Mouse (Mus musculus): ENCODE results near the gene Smcr8. TPM values are rescaled to one million over a fixed set of nuclear protein-coding genes. Genes with fewer than 3 reads are reported as not detected.

The Smcr8 gene
- polyA plus RNA-seq, 1 experiment from 2014 or later = 7.0 TPM

DNA sequence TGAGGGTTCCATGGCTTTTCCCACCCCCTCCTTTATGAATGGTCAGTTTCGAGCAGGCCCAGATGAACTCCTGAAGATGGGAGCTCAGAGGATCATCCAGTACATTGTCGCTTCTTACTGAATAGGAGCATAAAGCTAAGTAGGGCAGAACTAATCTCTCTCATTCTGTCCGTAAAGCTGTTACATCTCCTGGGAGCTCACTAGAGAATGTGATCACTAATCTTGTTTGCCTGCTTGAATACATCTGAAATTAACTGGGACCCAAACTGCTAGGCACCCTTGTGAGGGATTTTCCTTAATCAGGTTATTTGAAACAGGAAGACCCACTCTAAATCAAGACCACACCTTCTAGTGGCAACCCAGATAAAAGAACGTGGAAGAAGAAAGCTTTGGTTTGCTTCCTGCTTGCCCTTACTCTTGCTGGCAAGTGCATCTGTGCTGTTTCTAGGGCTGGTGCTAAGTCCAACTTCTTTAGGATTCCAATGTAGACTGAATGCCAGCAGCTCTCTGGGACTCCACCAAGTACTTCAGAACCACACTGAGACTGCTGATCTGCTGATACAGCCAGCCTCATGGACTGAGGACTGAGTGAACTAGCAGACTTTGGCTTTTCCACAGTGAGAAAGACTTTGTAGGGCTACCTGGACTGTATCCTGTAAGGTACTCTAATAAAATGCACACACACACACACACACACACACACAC is 50.1 kb downstream of the Smcr8 start:
- Histone ChIP-seq H3K4me2 (ENCODE audit: low read length) (no peak overlapping the region), H3K4me3 (replicated peaks; ENCODE audit: low read length) (no peak overlapping the region), H3K27me3 (replicated peaks; ENCODE audit: control insufficient read depth, insufficient read depth, low read length) (no peaks in the 10 kb centered on the region), H3K9me3 (ENCODE audit: control insufficient read depth, low read length) (no peaks in the 10 kb centered on the region), H3K36me3 (ENCODE audit: control insufficient read depth, insufficient read depth) (no peaks in the 10 kb centered on the region), H3K27ac (ENCODE audit: low read length) (no peak overlapping the region), H3K4me1 (replicated peaks; ENCODE audit: control insufficient read depth, insufficient read depth, low read length) (peaks cover 6% of the 10 kb centered on the region), H3K9ac (replicated peaks; ENCODE audit: low read depth, low read length) (no peak overlapping the region)
- WGBS = 29% methylated on average over 4 of the region's 4 CpGs
- ATAC-seq = no peak

DNA sequence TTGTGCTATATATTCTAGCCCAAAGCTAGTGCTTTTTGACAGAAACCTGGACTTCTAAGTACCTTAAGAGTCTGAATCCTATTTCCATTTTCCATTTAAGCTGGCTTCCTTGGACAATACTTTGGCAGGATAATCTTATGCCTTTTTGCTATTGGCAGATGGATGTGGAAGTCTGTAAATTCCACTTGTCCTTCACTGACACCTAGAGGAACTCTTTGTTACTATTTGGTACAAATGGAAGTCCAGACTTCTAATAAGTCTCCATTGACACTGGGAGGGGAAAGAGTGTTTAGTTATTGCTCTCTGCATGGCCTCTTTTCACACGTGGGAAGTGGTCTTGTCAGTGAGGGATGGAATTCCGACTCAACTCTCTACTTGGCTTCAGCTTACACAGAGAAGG is 51.6 kb downstream of the Smcr8 start:
- H3K4me1 ChIP-seq (replicated peaks; ENCODE audit: control insufficient read depth, insufficient read depth, low read length) = peaks cover 6% of the 10 kb centered on the region
- 50% methylated on average over 2 of the region's 2 CpGs for WGBS
- ATAC-seq = no peak
- H3K9ac ChIP-seq (replicated peaks; ENCODE audit: low read depth, low read length) = no peak overlapping the region
- H3K4me2 ChIP-seq (ENCODE audit: low read length) = no peak overlapping the region
- no peak overlapping the region for H3K27ac ChIP-seq (ENCODE audit: low read length)
- H3K36me3 ChIP-seq (ENCODE audit: control insufficient read depth, insufficient read depth) = no peaks in the 10 kb centered on the region
- no peak overlapping the region for H3K4me3 ChIP-seq (replicated peaks; ENCODE audit: low read length)
- H3K9me3 ChIP-seq (ENCODE audit: control insufficient read depth, low read length) = no peaks in the 10 kb centered on the region
- no peaks in the 10 kb centered on the region for H3K27me3 ChIP-seq (replicated peaks; ENCODE audit: control insufficient read depth, insufficient read depth, low read length)

DNA sequence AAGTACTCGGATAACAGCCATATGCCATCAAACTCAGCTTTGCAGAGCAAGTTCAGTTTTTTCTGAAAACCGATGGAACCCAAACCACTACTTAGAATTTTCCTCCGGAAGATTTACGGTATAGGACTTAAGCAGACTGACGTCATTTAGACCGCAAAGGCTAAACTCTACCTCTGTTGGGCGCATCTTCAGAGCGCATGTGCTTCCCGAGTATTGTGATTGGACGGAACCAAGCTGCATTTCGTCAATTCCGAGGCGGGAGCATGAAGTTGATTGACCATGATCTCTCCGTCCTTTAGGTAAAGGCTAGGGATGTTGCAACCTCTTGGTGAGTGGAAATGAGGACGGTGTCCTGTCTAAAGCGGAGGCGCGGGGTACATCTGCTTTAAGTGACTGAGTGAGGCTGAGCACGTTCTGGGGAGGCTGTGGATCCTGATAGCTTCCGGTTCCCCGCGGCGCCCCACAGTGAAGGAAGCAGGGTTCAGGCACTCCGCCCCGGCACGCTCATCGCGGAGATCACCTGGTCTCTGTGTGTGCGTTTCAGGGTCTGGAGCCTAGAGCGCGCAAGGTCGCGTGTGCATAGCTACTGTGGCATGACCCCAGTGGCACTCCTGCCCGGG is 53.2 kb downstream of the Smcr8 start, which contains the start of gene Dhrs7b:
Gene Dhrs7b, plus strand, starts transcription at position 199 of the 620 bp plus-strand sequence.
- Histone ChIP-seq H3K9me3 (ENCODE audit: control insufficient read depth, low read length) (no peaks in the 10 kb centered on the region), H3K27me3 (replicated peaks; ENCODE audit: control insufficient read depth, insufficient read depth, low read length) (no peaks in the 10 kb centered on the region), H3K4me1 (replicated peaks; ENCODE audit: control insufficient read depth, insufficient read depth, low read length) (peaks cover 6% of the 10 kb centered on the region), H3K9ac (replicated peaks; ENCODE audit: low read depth, low read length) (peak within 1 kb of the TSS; percentile 71), H3K4me3 (replicated peaks; ENCODE audit: low read length) (peak within 1 kb of the TSS; percentile 55), H3K36me3 (ENCODE audit: control insufficient read depth, insufficient read depth) (no peaks in the 10 kb centered on the region), H3K27ac (ENCODE audit: low read length) (peak within 1 kb of the TSS; percentile 72), H3K4me2 (ENCODE audit: low read length) (peak within 1 kb of the TSS; percentile 59)
- under 1% methylated on average over 34 of the region's 34 CpGs for WGBS
- ATAC-seq = peak; percentile 99

DNA sequence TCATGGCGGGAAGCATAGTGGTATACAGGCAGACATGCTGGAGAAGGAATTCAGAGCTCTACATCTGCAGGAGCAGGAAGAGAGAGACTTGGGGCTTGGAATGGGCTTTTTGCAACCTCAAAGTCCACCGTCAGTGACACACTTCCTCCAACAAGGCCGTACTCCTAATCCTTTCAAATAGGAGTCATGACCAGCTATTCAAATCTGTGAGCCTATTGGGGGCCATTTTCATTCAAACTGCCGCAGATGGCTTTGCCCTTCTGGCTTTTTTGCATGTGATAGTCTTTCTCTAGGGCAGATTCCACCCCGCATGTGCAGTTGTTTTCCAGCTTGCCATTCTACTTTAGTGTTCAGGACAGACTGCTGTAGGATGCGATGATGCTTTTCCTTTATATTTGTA is 59.6 kb downstream of the Smcr8 start:
- no peaks in the 10 kb centered on the region for H3K36me3 ChIP-seq (ENCODE audit: control insufficient read depth, insufficient read depth)
- no peaks in the 10 kb centered on the region for H3K27me3 ChIP-seq (replicated peaks; ENCODE audit: control insufficient read depth, insufficient read depth, low read length)
- H3K4me1 ChIP-seq (replicated peaks; ENCODE audit: control insufficient read depth, insufficient read depth, low read length) = no peaks in the 10 kb centered on the region
- no peak overlapping the region for H3K27ac ChIP-seq (ENCODE audit: low read length)
- no peaks in the 10 kb centered on the region for H3K9me3 ChIP-seq (ENCODE audit: control insufficient read depth, low read length)
- no peak overlapping the region for H3K4me2 ChIP-seq (ENCODE audit: low read length)
- H3K9ac ChIP-seq (replicated peaks; ENCODE audit: low read depth, low read length) = no peak overlapping the region
- 97% methylated on average over 6 of the region's 6 CpGs for WGBS
- no peak for ATAC-seq
- no peak overlapping the region for H3K4me3 ChIP-seq (replicated peaks; ENCODE audit: low read length)

Small RNA genes within 50 kb of the gene (microRNA-seq; reads per million reads assigned to microRNA genes)
- not detected for gene Mir5100

Other genes starting within 250 kb of the Smcr8 start
- gene Alkbh5, start 241.1 kb upstream of the Smcr8 start, polyA plus RNA-seq (2015; fragmentation: Nextera tagmentation; extraction: Ambion mirVana) = 24.2 and 25.9 TPM in 2 replicates
- gene Llgl1, start 77.8 kb upstream of the Smcr8 start, polyA plus RNA-seq (2015; fragmentation: Nextera tagmentation; extraction: Ambion mirVana) = 78.7 and 86.9 TPM in 2 replicates
- gene Flii, start 50.3 kb upstream of the Smcr8 start, polyA plus RNA-seq (2015; fragmentation: Nextera tagmentation; extraction: Ambion mirVana) = 82.9 and 85.7 TPM in 2 replicates
- gene Mief2, start 49.1 kb upstream of the Smcr8 start, polyA plus RNA-seq (2015; fragmentation: Nextera tagmentation; extraction: Ambion mirVana) = 25.5 and 25.7 TPM in 2 replicates
- gene Top3a, start 159 bp upstream of the Smcr8 start, polyA plus RNA-seq (2015; fragmentation: Nextera tagmentation; extraction: Ambion mirVana) = 11.5 and 12.2 TPM in 2 replicates
- 14.9 and 17.7 TPM in 2 replicates for gene Shmt1, start 34.2 kb downstream of the Smcr8 start, polyA plus RNA-seq (2015; fragmentation: Nextera tagmentation; extraction: Ambion mirVana)
- 29.5 and 34.5 TPM in 2 replicates for gene Dhrs7b, start 53.1 kb downstream of the Smcr8 start, polyA plus RNA-seq (2015; fragmentation: Nextera tagmentation; extraction: Ambion mirVana)
- gene Tmem11, start 101.7 kb downstream of the Smcr8 start, polyA plus RNA-seq (2015; fragmentation: Nextera tagmentation; extraction: Ambion mirVana) = 56.6 and 61.2 TPM in 2 replicates
- 32.5 and 35.0 TPM in 2 replicates for gene Natd1, start 137.2 kb downstream of the Smcr8 start, polyA plus RNA-seq (2015; fragmentation: Nextera tagmentation; extraction: Ambion mirVana)
- gene Map2k3, start 154.5 kb downstream of the Smcr8 start, polyA plus RNA-seq (2015; fragmentation: Nextera tagmentation; extraction: Ambion mirVana) = 33.6 and 38.1 TPM in 2 replicates
- 0.92 and 1.6 TPM in 2 replicates for gene Kcnj12, start 245.0 kb downstream of the Smcr8 start, polyA plus RNA-seq (2015; fragmentation: Nextera tagmentation; extraction: Ambion mirVana)